Mouse (Mus musculus): ENCODE results near the gene Chaf1b. TPM values are rescaled to one million over a fixed set of nuclear protein-coding genes. Genes with fewer than 3 reads are reported as not detected.

Chaf1b gene
- polyA plus RNA-seq, 1 experiment from 2014 or later = 136 TPM

- 19% methylated on average over 16 of the region's 16 CpGs for WGBS
- peaks cover 49% of the 10 kb centered on the region for H3K27me3 ChIP-seq (ENCODE audit: low read depth, poor library complexity, severe bottlenecking)
- H3K4me3 ChIP-seq = peak overlapping the region; percentile 44
- DNase-seq (ENCODE audit: low spot score) = peak; percentile 80
- H3K4me1 ChIP-seq = peaks cover 10% of the 10 kb centered on the region
- H3K9me3 ChIP-seq (replicated peaks) = no peaks in the 10 kb centered on the region
- H3K27ac ChIP-seq (replicated peaks) = 0 out of 2 replicates have a peak overlapping the region, but pooled peaks have one; percentile 55
- no peaks in the 10 kb centered on the region for H3K36me3 ChIP-seq
Observed at GRCm38 (mm10) chr16:93938400-93938846, 54.7 kb downstream of the Chaf1b start.

GRCm38 (mm10) chr16:93939961-93940360 lies 56.3 kb downstream of the Chaf1b start:
- Histone ChIP-seq H3K4me1 (peaks cover 6% of the 10 kb centered on the region; the same call in 1 of the 2 replicates), H3K9me3 (replicated peaks) (no peaks in the 10 kb centered on the region), H3K27me3 (ENCODE audit: low read depth, poor library complexity, severe bottlenecking) (peaks cover 37% of the 10 kb centered on the region), H3K4me3 (no peak overlapping the region), H3K36me3 (no peaks in the 10 kb centered on the region), H3K27ac (replicated peaks) (no peak overlapping the region)
- WGBS = 73% methylated on average over 4 of the region's 4 CpGs
- DNase-seq (ENCODE audit: low spot score) = no peak

DNA sequence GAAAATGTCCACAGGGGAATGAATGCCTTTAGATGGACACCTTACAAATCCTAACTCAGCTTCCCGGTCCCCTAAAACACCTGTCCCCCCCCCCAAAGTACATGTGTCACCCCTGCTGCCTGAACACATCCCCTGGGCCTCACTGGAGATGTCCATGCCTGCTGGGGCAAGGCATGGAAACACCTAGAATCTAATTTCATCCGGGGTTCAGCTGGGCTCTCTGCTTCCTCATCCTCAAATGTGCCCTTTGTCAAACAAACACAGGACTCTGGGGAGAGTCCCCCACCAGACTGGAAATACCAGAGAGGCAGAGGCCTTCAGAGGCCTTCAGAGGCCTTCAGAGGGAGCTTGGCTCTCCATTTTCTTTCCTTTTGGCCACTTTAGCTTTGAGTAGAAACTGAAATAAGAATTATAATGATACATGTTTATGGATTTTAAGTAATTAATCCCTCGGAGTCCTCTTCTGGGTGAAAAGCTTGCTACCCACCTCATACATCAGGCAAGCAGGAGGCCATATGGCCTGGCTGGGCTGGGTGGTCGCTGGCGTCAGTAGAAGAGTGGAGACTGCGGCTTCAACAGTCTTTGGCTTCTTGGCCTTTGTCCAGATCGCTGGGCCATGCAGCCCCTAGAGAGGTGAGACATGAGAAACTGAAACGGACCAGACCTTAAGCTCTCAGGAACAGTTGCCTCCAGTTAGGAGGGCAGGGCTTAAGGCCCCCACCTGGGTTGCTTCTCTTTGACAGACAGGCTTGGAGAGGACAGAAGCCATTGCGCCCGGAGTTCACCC lies 58.3 kb downstream of the Chaf1b start:
- Histone ChIP-seq H3K27ac (replicated peaks) (no peak overlapping the region), H3K27me3 (ENCODE audit: low read depth, poor library complexity, severe bottlenecking) (peaks cover 17% of the 10 kb centered on the region), H3K9me3 (replicated peaks) (no peaks in the 10 kb centered on the region), H3K36me3 (no peaks in the 10 kb centered on the region), H3K4me1 (0 out of 2 replicates have a peak, but pooled peaks cover 3% of the 10 kb centered on the region), H3K4me3 (no peak overlapping the region)
- 85% methylated on average over 10 of the region's 10 CpGs for WGBS
- no peak for DNase-seq (ENCODE audit: low spot score)

DNA sequence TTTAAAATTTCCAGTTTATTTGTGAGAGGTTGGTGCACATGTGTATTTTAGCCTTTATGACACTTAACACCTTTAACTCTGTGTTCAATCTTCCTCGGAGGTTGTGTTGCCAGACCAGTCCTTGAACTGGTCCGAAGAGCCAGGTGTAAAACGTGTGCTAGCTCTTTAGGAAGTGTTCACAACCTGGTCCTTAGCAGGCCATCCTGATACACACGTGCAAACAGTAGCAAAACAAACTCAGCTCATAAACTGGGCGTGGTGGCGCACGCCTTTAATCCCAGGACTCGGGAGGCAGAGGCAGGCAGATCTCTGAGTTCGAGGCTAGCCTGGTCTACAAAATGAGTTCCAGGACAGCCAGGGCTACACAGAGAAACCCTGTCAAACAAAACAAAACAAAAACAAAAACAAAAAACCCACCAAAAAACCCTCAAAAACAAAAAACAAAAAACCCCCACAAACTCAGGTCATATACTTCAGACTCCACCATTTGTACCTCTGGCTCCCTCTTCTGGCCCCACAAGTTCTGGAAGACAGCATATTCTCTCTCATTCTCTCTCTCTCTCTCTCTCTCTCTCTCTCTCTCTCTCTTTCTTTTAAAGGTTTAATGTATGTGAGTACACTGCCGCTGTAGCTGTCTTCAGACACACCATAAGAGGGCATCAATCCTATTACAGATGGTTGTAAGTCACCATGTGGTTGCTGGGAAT lies 59.2 kb downstream of the Chaf1b start:
- no peak for DNase-seq (ENCODE audit: low spot score)

DNA sequence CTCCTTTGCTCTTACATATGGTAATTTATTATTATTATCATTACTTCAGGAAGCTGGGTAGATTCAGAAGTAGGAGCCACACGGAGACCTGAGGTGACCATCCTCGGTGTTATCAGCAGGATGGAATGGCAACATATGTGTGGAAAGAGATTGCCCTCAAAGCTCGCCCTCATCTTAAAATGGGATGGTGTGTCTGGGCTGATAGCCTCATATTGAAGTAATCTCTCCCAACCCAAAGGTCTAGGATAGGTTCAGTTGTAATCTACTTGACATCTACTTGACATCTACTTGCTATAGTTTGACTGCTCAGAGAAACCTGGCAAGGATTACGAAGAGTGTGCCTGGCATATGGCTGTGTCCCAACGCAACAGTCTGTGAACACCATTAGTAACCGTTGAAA lies 60.6 kb downstream of the Chaf1b start:
- H3K27ac ChIP-seq (replicated peaks) = no peak overlapping the region
- no peaks in the 10 kb centered on the region for H3K36me3 ChIP-seq
- no peak for DNase-seq (ENCODE audit: low spot score)
- H3K9me3 ChIP-seq (replicated peaks) = no peaks in the 10 kb centered on the region
- H3K4me1 ChIP-seq = no peaks in the 10 kb centered on the region
- H3K27me3 ChIP-seq (ENCODE audit: low read depth, poor library complexity, severe bottlenecking) = peaks cover 4% of the 10 kb centered on the region; the same call in 1 of the 2 replicates
- no peak overlapping the region for H3K4me3 ChIP-seq
- 88% methylated on average over 6 of the region's 6 CpGs for WGBS

More for the DNA sequence above, 59.2 kb downstream of the Chaf1b start:
- no peaks in the 10 kb centered on the region for H3K9me3 ChIP-seq (replicated peaks)
- H3K27ac ChIP-seq (replicated peaks) = no peak overlapping the region
- WGBS = 88% methylated on average over 10 of the region's 10 CpGs
- H3K4me3 ChIP-seq = no peak overlapping the region
- H3K36me3 ChIP-seq = no peaks in the 10 kb centered on the region
- H3K27me3 ChIP-seq (ENCODE audit: low read depth, poor library complexity, severe bottlenecking) = peaks cover 7% of the 10 kb centered on the region; the same call in 1 of the 2 replicates
- H3K4me1 ChIP-seq = 0 out of 2 replicates have a peak, but pooled peaks cover 3% of the 10 kb centered on the region

GRCm38 (mm10) chr16:93947396-93947795 lies 63.7 kb downstream of the Chaf1b start:
- 94% methylated on average over 4 of the region's 4 CpGs for WGBS
- H3K27me3 ChIP-seq (ENCODE audit: low read depth, poor library complexity, severe bottlenecking) = peaks cover 8% of the 10 kb centered on the region; the same call in 1 of the 2 replicates
- H3K9me3 ChIP-seq (replicated peaks) = no peaks in the 10 kb centered on the region
- no peak overlapping the region for H3K27ac ChIP-seq (replicated peaks)
- H3K4me1 ChIP-seq = no peaks in the 10 kb centered on the region
- H3K4me3 ChIP-seq = no peak overlapping the region
- DNase-seq (ENCODE audit: low spot score) = no peak
- no peaks in the 10 kb centered on the region for H3K36me3 ChIP-seq

Other genes with a start within 250 kb of the Chaf1b start
- gene Cbr3, start 200.7 kb upstream of the Chaf1b start, polyA plus RNA-seq (2016; fragmentation: Nextera tagmentation; extraction: Ambion mirVana) = 1.8 and 1.9 TPM in 2 replicates
- gene Dop1b, start 172.0 kb upstream of the Chaf1b start, polyA plus RNA-seq (2016; fragmentation: Nextera tagmentation; extraction: Ambion mirVana) = 8.9 and 12.9 TPM in 2 replicates
- 29.5 and 31.6 TPM in 2 replicates for gene Morc3, start 51.8 kb upstream of the Chaf1b start, polyA plus RNA-seq (2016; fragmentation: Nextera tagmentation; extraction: Ambion mirVana)
- not detected in 2 replicates for gene Cldn14, start 124.9 kb downstream of the Chaf1b start, polyA plus RNA-seq (2016; fragmentation: Nextera tagmentation; extraction: Ambion mirVana)
- gene Sim2, start 201.0 kb downstream of the Chaf1b start, polyA plus RNA-seq (2016; fragmentation: Nextera tagmentation; extraction: Ambion mirVana) = 2.8 and 2.9 TPM in 2 replicates

All from midbrain, embryonic 10.5 days (tissue).